Mouse (Mus musculus) lung, embryonic 16.5 days (tissue): ENCODE data around the gene Acoxl. TPM values are rescaled to one million over a fixed set of nuclear protein-coding genes. Genes with fewer than 3 reads are reported as not detected.
A peak's percentile ranks its signal among the peaks of the same experiment; 100 is the strongest.

Experiments used
- ATAC-seq: fragments of 200-750 bp; cut with Nextera tagmentation; 2 replicates; pipeline ENCODE4 v1.8.0; 2017; ENCODE audit warnings: low read depth, mild to moderate bottlenecking, moderate library complexity
- H3K27ac ChIP-seq: fragments of 300-500 bp; sonication (generic); 2 replicates; pipeline ENCODE4 v1.5.1; 2014; ENCODE audit warnings: mild to moderate bottlenecking, control low read depth, low read length
- H3K27me3 ChIP-seq: fragments of 300-500 bp; sonication (generic); 2 replicates; pipeline ENCODE4 v1.6.1; 2014; ENCODE audit warnings: low read depth, low read length, mixed read lengths; ENCODE audit not compliant: control insufficient read depth, insufficient read depth
- H3K36me3 ChIP-seq: fragments of 300-500 bp; sonication (generic); 2 replicates; pipeline ENCODE4 v1.6.1; 2014; ENCODE audit warnings: low read length; ENCODE audit not compliant: control insufficient read depth, insufficient read depth
- H3K4me1 ChIP-seq: fragments of 300-500 bp; sonication (generic); replicated peaks from 2 replicates; pipeline ENCODE4 v1.6.1; 2014; ENCODE audit warnings: low read length, mixed read lengths; ENCODE audit not compliant: control insufficient read depth, insufficient read depth
- H3K4me2 ChIP-seq: fragments of 300-500 bp; sonication (generic); 2 replicates; pipeline ENCODE4 v1.6.1; 2014; ENCODE audit warnings: low read depth, low read length, control low read depth
- H3K4me3 ChIP-seq: fragments of 300-500 bp; sonication (generic); 2 replicates; pipeline ENCODE4 v1.5.1; 2014; ENCODE audit warnings: mild to moderate bottlenecking, low read length, control low read depth
- H3K9ac ChIP-seq: fragments of 300-500 bp; sonication (generic); 2 replicates; pipeline ENCODE4 v1.6.1; 2014; ENCODE audit warnings: low read length, control low read depth
- H3K9me3 ChIP-seq: fragments of 300-500 bp; sonication (generic); 2 replicates; pipeline ENCODE4 v1.6.1; 2016; ENCODE audit warnings: low read length; ENCODE audit not compliant: control insufficient read depth
- WGBS: fragments of 180-500 bp; shearing (Covaris S2); extraction: QIAGEN DNeasy Blood & Tissue Kit; methylation state at CpG from one replicate; pipeline ENCODE4 v1.1.7; 2014; 5-methylcytosine and 5-hydroxymethylcytosine counted together
- polyA plus RNA-seq: library from polyadenylated mRNA; unstranded; fragments of >200 nt; fragmentation: Nextera tagmentation; extraction: Ambion mirVana; gene quantifications from 2 replicates; pipeline ENCODE4 v1.2.1, GENCODE M21; 2015

Acoxl gene
- polyA plus RNA-seq, 1 experiment from 2014 or later = 0.25 TPM

DNA sequence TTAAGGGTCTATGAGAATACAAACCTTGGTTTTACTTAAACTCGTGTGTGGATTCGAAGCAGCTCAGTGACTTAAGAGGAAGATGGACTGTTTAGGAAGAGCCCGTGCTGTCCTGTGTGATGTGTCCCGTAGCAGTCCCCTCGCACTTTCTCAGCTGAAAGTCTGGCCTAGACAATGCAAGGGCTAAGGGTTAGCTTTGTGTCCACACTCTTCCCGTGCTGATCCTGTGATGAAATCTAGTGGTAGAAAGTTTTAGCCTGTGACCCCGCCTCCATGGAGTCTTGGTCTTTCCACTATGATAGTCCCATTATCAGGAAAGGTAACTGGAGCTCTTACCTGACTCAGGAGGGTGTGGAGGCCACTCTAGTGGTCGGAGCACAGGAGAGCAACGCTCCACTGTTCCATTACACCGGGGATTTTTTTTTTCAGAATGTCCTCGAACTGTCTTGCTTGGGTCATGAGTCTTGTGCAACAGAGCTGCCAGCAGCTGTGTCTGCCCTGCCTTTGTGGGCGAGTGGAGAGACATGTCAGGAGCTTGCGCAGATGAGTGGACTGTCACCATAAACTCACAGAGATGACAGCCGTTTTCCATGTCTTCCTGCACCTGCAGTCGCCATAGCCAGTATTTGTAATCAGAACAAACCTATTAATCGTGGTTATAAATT, 298.2 kb downstream of the Acoxl start:
- Histone ChIP-seq H3K9ac (no peak overlapping the region), H3K27me3 (no peaks in the 10 kb centered on the region), H3K36me3 (peaks cover 22% of the 10 kb centered on the region), H3K9me3 (no peaks in the 10 kb centered on the region), H3K27ac (no peak overlapping the region), H3K4me1 (peaks cover 13% of the 10 kb centered on the region), H3K4me2 (no peak overlapping the region), H3K4me3 (no peak overlapping the region)
- ATAC-seq = peak; percentile 18; the same call in 1 of the 2 replicates
- WGBS = 71% methylated on average over 16 of the region's 16 CpGs

DNA sequence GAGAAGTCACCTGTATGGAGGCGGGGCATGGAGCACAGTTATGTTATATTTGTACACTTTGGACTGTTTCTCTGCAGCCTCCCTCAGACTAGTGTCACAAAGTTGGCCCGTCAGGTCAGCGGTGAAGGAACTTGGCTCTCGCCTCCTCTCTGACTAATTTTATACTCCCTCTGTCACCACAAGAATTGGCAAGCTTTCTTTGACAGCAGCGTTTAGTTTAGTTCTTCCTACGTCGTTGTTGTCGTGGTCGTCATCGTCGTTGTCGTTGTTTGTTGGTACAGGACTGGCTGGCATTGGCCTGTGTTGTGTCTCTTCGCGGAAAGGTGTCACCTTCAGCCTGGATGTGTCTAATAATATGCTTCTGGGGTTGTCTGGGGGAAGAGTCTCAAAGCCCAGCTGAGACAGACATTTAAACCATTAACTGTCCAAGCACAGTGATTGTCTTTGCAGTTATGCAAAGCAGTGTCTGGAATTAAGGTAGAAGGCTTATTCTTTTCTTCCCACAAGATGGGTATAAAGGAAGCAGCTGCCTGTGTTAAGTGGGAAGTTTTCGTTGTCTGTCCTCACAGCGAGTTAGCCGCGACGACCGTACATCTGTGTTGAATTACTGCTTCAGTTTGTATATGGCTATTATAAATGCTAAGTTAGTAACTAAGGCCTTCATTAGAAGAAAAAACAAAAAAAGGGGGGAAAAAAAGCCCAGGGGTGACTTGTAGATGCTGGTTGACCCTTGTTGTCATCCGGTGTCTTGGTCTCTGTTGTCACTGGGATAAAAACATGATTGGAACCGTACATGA, 299.0 kb downstream of the Acoxl start:
- WGBS = 75% methylated on average over 22 of the region's 22 CpGs
- no peaks in the 10 kb centered on the region for H3K9me3 ChIP-seq
- ATAC-seq = no peak
- no peak overlapping the region for H3K4me2 ChIP-seq
- H3K27ac ChIP-seq = no peak overlapping the region
- H3K9ac ChIP-seq = no peak overlapping the region
- peaks cover 21% of the 10 kb centered on the region for H3K36me3 ChIP-seq
- H3K4me1 ChIP-seq = peaks cover 13% of the 10 kb centered on the region
- H3K27me3 ChIP-seq = no peaks in the 10 kb centered on the region
- H3K4me3 ChIP-seq = no peak overlapping the region

DNA sequence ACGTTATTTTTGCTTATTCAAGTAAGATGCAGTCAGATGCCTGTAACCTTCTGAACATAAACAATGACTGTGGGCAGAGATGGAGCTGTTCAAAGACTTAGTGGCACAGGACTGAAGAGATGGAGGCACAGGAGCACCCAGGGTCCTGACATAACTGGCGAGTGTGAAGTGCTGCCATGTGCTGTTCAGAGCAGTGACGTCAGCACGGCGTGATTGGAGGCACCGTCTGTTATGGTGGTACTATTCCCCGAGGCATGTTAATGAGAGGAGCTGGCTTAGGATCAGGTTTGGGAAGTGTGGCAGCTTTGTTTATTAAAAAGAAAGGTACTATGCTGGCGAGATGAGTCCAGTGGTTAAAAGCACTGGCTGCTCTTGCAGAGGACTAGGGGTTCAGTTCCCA, 300.2 kb downstream of the Acoxl start:
- no peaks in the 10 kb centered on the region for H3K9me3 ChIP-seq
- no peak overlapping the region for H3K9ac ChIP-seq
- peaks cover 20% of the 10 kb centered on the region for H3K36me3 ChIP-seq
- no peak overlapping the region for H3K27ac ChIP-seq
- H3K4me2 ChIP-seq = no peak overlapping the region
- H3K4me3 ChIP-seq = no peak overlapping the region
- H3K4me1 ChIP-seq = peaks cover 13% of the 10 kb centered on the region
- WGBS = 64% methylated on average over 8 of the region's 8 CpGs
- ATAC-seq = no peak
- H3K27me3 ChIP-seq = no peaks in the 10 kb centered on the region

DNA sequence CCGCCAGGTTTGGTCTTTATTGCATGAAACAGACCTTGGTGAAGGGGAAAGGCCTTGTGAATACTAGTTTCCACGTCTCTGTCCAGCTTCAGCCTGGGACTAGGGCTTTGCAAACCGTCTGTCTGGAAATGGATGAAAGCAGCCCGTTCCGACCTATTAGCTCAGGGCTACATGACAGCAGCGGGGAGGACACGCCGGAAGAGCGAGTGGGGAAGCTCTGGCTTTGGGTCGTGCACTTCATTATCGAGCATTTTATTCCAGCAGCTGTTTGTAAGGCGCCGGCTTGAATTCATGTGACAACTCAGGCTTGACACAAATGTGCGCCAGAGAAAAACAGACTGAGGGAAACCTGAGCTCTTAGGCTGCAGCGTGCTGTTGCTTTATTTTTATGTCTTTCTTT, 301.1 kb downstream of the Acoxl start:
- Histone ChIP-seq H3K36me3 (peaks cover 15% of the 10 kb centered on the region), H3K4me3 (no peak overlapping the region), H3K9me3 (no peaks in the 10 kb centered on the region), H3K4me2 (no peak overlapping the region), H3K27me3 (no peaks in the 10 kb centered on the region), H3K9ac (no peak overlapping the region), H3K4me1 (peaks cover 13% of the 10 kb centered on the region), H3K27ac (no peak overlapping the region)
- ATAC-seq = peak; percentile 59
- WGBS = 53% methylated on average over 15 of the region's 15 CpGs

DNA sequence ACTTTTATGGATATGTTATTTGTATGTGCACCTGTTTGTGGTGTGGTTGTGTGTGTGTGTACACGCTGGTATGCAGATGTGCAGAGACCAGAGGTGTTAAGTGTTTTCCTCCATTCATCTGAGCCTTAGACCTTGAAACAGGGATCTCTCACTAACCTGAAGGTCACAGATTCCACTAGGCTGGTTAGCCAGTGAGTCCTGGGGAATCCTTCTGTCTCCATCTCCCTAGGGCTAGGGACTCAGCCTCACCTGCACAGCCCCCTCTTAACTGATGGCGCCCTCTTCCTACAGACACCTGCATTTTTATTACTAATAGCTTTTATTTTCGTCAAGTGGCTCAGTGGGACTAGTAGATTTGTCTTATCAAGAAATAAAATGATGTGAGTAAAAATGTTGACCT, 301.5 kb downstream of the Acoxl start:
- Histone ChIP-seq H3K9me3 (no peaks in the 10 kb centered on the region), H3K9ac (no peak overlapping the region), H3K4me2 (no peak overlapping the region), H3K4me3 (no peak overlapping the region), H3K27ac (no peak overlapping the region), H3K36me3 (peaks cover 11% of the 10 kb centered on the region), H3K4me1 (peaks cover 13% of the 10 kb centered on the region), H3K27me3 (no peaks in the 10 kb centered on the region)
- 79% methylated on average over 3 of the region's 3 CpGs for WGBS
- no peak; the same call in 1 of the 2 replicates for ATAC-seq

- H3K4me3 ChIP-seq = no peak overlapping the region
Observed at GRCm38 (mm10) chr2:128143992-128144391, 305.3 kb downstream of the Acoxl start.

DNA sequence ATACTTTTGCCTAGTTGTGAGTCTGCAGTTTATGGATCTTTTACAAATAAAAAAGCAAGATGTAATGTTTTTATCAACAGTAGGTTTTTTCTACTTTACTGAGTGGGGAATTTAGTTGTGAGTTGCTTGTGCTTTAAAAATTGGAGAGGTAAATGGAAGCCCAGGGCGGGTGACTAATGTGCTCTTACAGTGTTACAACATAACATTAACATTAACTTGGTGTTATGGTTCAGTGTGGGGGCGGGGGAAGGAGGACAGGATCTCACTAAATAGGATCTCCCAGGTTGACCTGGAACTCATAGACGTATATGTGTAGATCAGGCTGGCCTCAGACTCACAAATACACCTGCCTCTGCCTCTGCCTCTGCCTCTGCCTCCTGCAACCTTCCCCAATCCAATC, 306.8 kb downstream of the Acoxl start:
- Histone ChIP-seq H3K4me2 (no peak overlapping the region), H3K4me1 (no peaks in the 10 kb centered on the region; the same call in 1 of the 2 replicates), H3K9ac (no peak overlapping the region), H3K27ac (no peak overlapping the region), H3K27me3 (no peaks in the 10 kb centered on the region), H3K9me3 (no peaks in the 10 kb centered on the region), H3K36me3 (peaks cover 13% of the 10 kb centered on the region; the same call in 1 of the 2 replicates), H3K4me3 (no peak overlapping the region)
- ATAC-seq = no peak
- WGBS = 74% methylated on average over 3 of the region's 3 CpGs

More at GRCm38 (mm10) chr2:128143992-128144391, 305.3 kb downstream of the Acoxl start:
- Histone ChIP-seq H3K27me3 (no peaks in the 10 kb centered on the region), H3K9me3 (no peaks in the 10 kb centered on the region), H3K4me2 (no peak overlapping the region), H3K27ac (no peak overlapping the region), H3K9ac (no peak overlapping the region), H3K4me1 (peaks cover 4% of the 10 kb centered on the region), H3K36me3 (peaks cover 7% of the 10 kb centered on the region; the same call in 1 of the 2 replicates)
- no peak for ATAC-seq

- no peaks in the 10 kb centered on the region for H3K27me3 ChIP-seq
- no peak overlapping the region for H3K9ac ChIP-seq
- H3K4me1 ChIP-seq = 0 out of 2 replicates have a peak, but pooled peaks cover 3% of the 10 kb centered on the region
- 79% methylated on average over 5 of the region's 5 CpGs for WGBS
- peaks cover 12% of the 10 kb centered on the region; the same call in 1 of the 2 replicates for H3K36me3 ChIP-seq
- no peak overlapping the region for H3K27ac ChIP-seq
- no peak for ATAC-seq
- no peaks in the 10 kb centered on the region for H3K9me3 ChIP-seq
- H3K4me3 ChIP-seq = no peak overlapping the region
- no peak overlapping the region for H3K4me2 ChIP-seq
Observed at GRCm38 (mm10) chr2:128149596-128149995, 310.9 kb downstream of the Acoxl start.

- Histone ChIP-seq H3K9ac (no peak overlapping the region), H3K4me2 (no peak overlapping the region), H3K36me3 (peaks cover 12% of the 10 kb centered on the region; the same call in 1 of the 2 replicates), H3K4me3 (no peak overlapping the region), H3K27me3 (no peaks in the 10 kb centered on the region), H3K9me3 (no peaks in the 10 kb centered on the region), H3K27ac (no peak overlapping the region), H3K4me1 (peaks cover 23% of the 10 kb centered on the region)
- no peak for ATAC-seq
- WGBS = 90% methylated on average over 9 of the region's 9 CpGs
Observed at GRCm38 (mm10) chr2:128152211-128152610, 313.5 kb downstream of the Acoxl start.
